Mouse (Mus musculus) gastrocnemius, adult 8-10 months (tissue): ENCODE measurements around the gene Pagr1b. TPM values are rescaled to one million over a fixed set of nuclear protein-coding genes. Genes with fewer than 3 reads are reported as not detected.

Experiments
- DNase-seq, 2 experiments: peaks; one replicate each; pipeline ENCODE4 v3.0.0; 2022; ENCODE audit warnings: low spot score in 2 of 2
- total RNA-seq, 4 experiments: library from RNA; stranded (reverse); gene quantifications; 2 replicates each; pipeline ENCODE4 v1.2.4; 2022

Pagr1b gene
- total RNA-seq, 4 experiments from 2014 or later: 0.67 TPM; not detected in 3

DNA sequence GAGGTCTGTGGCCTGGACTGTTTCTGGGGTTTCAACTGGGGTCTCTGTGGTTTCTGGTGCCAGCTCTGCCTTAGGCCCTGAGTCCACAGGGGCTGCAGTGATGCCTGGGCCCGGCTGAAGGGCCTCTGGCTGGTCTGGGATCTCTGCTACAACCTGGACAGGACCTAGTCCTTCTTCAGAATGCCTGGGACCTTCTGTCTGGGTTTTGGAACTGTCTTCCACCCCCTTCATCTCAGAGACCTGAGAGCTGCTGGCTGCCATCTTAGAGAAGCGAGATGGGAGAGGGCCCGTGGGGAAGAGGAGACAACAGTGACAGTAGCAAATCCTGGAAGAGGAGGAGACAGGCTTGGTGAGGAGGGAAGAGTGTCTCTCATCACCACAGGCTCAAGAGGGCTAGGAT, 3.7 kb upstream of the Pagr1b start:
- DNase-seq: no peak

DNA sequence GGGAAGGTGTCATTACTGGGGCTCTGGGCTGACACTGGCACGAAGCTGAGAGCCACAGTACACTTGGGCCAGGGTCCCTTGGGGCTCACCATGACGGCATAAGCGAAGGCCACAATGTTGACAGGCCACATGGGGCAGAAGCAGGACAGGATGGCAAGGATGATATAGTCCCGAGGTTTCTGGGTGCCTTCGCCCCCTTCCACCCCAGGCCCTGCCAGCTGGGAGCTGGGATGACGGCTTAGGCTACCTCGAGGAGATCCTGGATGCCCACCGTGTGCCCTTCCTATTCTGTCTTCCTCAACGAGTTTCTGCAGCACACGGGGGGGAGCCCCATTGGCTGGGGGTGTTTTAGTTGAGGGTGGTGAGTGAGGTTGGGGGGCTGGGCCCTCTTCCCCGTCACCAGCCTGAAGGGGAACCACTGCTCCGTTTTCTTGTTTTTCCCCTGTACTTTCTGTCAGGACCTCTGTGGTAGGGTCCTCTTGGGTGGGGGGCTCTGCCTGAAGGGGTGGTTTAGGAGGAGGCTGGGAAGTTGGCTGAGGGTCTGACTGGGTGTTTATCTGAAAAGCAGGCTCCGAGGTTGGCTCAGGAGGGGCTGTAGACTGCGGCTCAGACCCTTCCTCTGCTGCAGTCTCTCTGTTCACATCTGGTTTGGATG, 3.1 kb upstream of the Pagr1b start:
- DNase-seq: no peak

DNA sequence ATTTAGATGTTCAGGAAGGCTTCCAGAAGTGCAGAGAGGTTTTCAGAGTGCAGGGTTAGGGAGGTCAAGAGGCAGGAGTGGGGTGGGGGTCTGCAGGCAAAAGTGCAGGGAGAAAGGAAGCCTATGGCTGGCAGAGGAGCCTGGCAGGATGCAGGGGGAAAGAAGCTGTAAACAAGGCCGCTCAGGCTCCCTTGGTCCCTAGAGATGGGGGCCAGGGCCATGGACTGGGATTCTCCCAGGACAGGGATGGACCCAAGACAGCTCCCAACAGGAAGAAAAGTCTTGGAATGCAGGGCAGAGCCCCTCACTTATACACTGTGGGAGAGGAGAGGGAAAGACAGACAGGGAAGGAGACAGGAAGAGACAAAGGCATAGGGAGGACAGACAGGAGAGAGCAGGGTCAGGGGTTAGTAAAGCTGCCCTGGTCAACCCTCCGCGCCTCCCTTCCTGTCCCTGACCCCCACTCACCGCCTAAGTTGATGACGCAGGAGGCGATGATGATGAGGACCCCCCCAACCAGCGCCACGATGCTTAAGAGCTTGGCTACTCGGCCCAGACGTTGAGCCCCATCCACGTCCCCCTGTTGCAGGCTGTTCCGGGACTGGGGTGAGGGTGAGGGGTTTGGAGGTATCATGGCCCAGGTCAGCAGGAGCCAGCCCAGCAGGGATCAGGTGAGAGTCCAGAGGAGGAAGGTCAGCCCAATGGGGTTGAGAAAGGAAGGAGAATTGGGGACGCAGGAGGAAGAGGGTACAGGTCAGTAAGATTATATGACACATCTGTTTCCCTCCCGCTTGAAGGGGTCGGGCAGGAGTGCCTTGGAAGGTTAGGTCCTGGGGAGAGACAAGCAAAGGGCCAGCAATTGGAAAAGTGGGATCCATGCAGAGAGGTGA, 2.4 kb upstream of the Pagr1b start:
- no peak for DNase-seq

DNA sequence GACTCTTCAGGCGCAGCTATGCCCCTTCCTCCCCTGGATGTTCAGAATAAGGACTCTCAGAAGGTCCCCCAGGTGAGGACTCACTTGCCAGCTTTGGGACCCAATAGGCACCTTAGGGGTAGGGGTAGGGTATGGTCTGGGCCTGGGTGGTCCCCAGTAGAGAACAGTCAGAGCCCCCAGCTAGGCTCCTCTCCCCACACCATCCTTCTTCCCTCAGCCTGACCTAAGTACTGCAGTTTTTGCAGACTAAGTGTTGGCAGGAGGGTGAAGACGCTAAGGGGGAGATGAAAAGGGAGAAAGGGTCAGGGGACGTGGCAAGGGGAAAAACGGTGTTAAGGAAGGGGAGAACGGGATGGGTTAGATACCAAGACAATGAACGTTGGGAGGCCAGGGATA, 1.7 kb upstream of the Pagr1b start:
- DNase-seq: no peak

DNA sequence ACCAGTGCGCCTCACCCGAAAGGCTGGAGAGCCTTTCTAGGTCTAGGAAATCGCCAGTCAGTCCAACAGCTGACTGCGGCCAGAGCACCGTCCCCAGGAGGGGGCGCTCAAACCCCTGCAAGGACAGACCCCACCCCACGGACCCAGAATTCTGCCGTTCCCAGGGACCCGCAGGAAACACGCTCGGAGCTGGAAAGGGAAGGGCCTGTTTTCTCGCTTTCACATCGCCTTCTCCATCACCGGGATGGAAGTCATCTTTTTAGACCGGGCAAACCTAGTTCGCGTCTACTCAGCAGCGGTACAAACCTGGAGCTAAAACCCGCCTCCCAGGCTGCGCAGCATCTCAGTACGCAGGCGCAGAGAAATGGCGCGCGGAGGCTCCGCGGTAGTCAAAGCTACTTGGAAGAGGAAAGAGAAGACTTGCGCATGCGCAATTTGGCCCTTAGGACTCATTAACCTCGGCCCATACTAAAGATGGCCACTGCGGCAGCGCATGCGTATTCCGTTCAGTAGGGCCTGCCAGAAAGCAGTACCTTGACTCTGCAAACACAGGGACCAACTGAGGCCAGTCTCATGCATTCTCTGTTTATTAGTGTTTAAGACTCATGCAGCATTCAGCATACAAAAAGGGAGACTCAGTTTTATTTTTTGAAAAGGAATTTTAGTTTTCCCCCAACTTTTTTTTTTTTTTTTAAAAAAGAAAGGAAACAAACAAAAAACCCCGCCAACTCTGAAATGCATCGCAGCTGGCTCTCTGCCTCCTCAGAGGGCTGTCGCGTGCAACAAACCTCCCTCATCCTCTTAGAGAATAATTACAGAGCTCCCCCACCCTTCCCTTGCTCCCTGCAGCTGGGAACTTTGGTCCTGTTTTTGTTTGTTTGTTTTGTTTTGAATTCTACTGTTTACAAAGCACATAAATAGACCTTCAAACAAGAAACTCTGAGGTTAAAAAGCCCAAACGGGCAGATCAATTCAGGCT, 976 bp upstream of the Pagr1b start, which contains the start of gene Pagr1a:
Gene Pagr1a (minus strand): TSS at position 382 of the 979 bp plus-strand sequence.
- peak; percentile 92 to 97 for DNase-seq

DNA sequence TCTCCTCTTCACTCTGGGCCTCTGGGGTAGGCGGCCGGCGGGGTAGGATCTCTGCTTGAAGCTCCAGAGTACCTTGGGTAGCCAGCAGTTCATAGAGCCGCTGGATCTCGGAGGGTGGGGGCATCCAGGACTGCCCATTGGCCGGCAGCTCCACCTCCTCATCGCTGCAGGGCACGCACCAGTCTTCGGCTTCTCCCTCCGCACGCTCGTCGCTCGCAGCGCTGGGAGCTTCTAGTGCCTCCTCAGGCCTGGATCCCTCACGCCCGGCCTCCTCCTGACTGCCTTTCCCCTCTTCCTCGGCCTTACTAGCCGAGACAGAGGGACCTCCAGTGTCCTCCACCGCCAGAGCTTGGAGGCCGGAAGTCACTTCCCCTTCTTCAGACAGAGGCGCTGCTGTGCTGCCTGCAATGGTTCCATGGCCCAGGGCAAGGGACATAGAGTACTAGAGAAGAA, 228 bp upstream of the Pagr1b start:
- DNase-seq: no peak

DNA sequence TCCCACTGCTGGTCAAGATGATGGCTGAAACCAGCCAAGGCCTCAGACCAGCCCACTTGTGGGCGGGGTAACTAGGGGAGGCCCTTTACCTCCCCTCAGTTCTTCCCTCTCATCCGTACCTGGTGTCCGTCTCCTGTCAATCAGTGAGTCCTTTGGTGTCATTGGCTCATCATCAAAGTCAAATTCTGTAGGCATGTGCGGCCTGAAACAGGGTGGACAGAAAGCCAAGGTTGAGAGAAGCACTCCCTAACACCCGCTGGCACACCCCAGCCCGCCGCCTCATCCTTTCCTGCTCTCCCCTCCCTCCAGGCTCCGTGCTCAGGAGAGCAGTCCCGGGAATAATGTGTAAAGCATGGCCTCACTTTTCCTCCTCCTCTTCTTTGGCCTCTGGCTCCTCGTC, 203 bp downstream of the Pagr1b start:
- no peak for DNase-seq

DNA sequence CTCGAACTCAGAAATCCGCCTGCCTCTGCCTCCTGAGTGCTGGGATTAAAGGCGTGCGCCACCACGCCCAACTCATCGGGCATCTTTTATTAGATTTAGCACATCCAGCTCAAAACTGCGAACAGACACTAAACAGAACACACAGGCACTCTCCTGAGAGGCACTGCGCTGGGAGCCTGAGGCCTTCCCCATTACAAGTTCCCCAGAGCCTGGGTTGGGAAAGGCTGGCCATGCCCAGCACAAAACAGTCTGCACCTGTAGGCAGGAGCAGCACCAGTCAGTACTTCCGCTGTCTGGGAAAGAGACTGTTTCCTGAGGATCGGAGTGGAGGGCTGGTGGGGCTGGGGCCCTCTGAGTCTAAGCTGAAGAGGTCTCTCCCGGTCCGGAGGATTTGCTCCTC, 1.3 kb downstream of the Pagr1b start:
- no peak for DNase-seq

DNA sequence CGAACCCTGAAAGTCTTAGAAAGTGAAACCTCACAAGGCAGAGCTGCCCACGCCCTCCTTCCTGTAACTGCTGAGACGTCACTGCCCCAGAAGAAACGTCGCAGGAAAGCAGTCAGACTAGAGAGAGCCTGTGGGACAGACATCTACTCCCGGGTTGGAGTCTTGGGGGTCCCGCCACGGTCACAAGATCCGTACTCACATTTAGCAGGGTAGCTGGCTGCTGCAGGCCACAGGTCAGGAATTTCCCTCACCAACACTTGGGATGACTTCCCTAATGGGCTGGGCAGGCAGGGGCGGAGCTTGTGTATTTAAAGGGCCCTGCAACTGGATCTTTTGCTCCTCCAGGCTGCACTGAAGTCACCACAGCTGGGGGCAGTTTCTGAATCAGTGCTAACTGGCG, 2.0 kb downstream of the Pagr1b start, which contains the start of gene Mvp:
Gene Mvp (minus strand): TSS at position 302 of the 400 bp plus-strand sequence.
- DNase-seq: peak; percentile 68

DNA sequence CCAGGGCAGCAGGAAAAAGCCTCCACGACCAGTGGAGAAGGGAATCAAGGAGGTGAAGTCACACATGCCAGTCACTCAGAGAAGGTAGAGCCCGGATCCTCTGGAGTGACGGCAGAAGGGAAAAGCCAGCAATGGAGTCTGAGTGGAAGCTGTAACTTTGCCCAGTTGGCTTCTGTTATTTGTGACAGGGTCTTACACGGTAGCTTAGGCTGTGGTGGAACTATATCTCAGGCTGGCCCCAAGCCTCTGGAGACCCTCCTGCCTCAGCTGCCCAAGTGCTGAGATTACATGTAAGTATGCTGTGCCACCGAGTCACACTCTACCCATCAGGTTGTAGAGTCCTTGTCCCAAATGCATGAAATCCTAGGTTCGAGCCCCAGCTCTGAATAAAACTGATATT, 2.9 kb downstream of the Pagr1b start:
- DNase-seq: no peak

DNA sequence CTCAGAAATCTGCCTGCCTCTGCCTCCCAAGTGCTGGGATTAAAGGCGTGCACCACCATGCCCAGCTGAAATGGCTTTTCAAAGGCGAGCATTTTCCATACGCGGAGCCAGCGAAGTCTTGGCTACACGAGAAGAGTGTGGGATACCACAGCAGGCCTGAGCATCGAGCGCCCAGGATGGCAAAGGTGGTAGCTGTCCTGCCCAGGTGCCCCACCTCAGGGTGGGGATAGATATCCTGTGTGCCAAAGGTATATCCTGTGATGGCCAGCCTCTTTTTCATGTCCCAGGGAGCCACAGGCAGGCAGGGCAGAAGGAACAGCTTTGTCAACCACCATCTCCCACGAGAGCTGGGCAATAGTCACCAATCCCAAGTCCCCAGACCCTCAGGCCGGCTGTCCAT, 3.4 kb downstream of the Pagr1b start:
- no peak for DNase-seq

DNA sequence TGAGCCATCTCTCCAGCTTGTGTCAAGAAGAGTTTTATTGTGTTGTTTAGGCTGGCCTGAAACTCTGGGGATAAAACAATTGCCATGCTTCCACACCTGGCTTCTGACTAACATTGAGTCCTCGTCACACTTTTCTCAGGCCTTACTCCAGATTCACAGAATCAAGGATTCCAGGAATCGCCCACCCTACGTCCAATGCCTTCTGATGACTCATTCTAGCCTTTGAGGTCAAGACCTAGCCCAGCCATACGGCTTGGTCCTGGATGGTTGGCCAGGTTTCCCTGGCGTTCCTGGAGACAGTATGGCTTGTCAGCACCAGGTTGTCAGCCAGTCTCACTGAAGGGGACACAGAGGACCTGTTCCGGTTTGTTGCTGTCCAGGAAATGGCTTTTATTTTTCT, 3.9 kb downstream of the Pagr1b start:
- DNase-seq: no peak

DNA sequence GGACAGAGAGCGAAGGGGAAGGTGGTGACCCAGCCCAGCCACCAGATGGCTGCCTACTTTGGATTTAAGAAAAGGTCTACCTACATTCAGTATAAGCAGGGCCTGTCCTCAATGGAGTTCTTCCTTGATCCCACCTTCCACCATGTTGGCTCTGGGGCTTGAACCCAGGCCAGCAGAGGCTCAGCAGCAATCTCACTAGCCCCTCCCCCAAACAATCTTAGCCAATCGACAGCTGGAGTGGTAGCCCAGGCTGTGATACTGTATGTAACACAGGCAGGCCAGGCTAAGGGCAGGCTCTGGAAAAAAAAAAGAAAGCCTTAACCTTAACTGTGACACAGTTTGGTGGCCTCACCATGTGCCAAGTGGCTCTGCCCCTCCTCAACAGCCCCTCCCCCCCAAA, 4.6 kb downstream of the Pagr1b start:
- no peak for DNase-seq

DNA sequence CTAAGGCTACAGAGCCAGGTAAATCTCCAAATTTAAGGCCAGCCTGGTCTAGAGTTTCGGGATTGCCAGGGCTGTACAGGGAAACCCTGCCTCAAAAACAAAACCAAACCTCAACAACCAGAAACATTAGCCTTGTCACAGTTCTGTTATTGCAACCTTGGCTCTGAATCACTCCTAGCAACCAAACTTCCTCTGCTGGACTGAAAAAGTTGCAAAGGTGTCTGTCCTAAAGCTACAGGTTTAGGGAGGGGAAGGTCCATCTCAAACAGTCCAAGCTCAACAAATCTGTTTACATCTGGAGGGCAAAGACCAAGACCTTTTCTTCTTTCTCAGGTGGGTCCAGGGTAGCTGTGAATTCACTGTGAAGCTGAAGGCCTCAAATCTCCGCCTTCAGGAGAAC, 5.2 kb downstream of the Pagr1b start:
- DNase-seq: no peak

DNA sequence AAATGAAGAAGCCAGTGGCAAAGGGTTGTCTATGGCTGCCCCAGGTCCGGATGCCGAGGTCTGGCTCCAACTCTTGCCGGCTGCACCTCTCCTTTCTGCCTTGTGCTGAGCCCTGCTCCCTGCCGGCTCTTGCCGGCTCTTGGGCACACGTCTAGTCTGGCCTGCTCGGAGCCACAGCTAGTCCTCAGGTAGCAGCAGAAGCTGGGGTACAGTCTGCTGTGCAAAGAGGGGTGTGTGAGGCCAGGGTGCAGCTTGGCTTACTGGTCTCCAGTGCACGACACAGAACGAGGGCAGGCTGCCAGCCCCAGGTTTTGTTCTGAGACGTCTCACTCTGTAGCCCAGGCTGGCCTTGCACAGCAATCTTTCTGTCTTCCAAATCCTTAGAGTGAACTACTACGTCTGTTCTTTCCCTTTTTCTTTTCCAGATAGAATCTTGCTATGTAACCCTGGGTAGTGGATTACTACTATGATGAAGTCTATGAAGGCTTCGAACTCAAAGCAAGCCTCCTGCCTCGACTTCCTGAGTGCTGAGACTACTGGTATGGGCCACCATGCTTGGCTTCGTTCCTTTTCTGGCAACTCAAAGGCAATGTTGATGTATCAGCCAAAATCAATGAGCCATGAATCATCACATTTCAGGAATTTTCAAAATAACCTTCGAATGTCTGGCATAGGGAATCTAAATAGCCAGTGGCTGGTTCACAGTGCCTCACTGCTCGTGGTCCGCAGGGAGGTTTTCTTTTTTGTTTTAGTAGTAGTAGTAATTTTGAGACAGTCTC, 6.8 kb downstream of the Pagr1b start:
- DNase-seq: no peak

DNA sequence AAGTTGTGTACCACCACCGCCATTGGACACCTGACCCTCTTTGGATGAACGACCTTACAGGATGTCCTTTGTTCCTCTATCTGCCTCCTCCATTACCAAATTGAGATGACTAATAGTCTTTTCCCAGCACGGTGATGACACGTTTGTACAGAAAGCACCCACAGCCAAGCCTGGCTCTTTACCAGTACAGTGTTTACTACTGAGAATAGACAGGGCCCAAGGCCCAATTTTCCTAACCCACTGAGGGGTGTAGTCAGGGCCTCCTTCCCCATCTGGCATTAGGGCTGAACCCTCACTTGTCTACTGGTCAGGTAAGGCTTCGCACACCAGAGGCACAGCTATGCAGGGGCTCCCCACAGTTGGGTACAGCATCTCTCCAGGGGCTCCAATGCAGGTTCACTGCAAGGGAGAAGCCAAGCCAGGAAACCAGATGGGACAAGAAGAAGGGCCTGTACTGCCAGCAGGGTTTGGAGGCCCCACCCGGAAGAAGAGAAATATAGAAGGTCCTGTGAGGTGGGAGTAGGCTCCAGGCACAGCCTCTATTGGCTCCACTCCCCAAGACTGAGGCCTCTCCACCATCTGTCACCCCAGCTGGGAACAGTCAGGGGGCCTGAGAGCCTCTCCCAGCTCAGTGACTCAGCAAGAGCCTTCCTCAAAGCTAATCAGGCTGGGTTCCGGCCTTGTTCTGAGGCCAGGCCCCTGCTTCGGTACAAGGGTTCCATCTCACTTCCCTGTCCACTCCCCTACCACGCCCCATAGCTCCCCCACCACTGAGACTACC, 7.9 kb downstream of the Pagr1b start:
- DNase-seq: peak; percentile 61 to 63

DNA sequence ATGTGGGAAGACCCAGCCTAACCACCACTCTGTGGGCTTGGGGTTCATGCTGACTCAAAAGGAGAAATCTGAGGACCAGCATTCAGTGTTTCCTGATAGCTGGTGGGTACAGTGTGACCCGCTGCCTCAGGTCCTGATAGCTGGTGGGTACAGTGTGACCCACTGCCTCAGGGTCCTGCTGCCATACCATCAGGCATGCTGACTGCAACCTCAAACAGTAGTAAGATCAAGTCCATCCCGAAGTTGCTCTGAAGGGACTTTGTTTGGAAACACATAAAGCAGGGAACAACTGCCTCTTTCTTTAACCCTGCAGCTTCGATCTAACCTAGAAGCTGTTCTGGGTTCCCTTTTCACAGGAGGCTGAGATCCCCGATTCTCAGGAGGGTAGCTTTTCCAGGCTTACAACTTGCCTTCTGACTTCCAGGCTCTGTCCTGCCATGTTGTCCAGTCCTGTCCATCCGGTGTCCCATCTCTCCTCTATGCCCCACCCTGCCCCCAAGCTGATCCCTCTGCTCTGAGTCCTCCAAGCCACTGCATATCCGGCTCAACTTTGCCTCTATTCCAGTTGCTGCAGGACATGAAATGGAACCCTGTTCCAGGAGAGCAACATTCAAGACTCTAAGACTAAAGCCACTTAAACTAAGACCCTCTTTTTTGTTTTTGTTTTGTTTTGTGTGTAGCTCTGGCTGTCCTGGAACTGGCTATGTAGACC, 8.8 kb downstream of the Pagr1b start:
- DNase-seq: no peak

DNA sequence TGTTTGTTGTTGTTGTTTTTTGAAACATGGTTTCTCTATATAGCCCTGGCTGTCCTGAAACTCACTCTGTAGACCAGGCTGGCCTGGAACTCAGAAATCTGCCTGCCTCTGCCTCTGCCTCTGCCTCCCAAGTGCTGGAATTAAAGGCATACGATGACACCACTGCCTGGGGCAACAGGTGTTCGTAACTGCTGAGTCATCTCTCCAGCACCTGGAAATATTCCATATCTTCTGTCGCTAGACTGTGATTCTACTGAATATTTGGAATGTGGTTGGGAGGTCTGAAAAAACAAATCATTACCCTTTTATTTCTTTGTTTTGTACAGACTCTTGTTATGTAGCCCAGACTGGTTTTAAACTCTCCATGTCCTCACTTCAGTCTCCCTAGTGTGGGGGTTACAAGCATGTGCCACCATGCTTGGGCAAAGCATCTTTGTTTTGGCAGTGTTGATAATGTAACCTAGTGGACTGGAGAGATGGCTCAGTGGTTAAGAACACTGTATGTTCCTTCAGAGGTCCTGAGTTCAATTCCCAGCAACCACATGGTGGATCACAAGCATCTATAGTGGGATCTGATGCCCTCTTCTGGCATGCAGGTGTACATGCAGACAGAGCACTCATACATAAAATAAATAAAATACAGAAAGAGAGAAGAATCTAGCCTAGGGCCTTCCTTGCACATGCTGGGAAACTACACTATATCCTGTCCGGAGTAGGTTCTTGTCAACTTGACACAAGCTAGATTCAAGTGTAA, 12.0 kb downstream of the Pagr1b start:
- DNase-seq: no peak
